Mouse (Mus musculus): ENCODE results near the gene Gga1. TPM values are rescaled to one million over a fixed set of nuclear protein-coding genes. Genes with fewer than 3 reads are reported as not detected.

The Gga1 gene
- polyA plus RNA-seq, 1 experiment from 2014 or later, result 26.3 TPM

DNA sequence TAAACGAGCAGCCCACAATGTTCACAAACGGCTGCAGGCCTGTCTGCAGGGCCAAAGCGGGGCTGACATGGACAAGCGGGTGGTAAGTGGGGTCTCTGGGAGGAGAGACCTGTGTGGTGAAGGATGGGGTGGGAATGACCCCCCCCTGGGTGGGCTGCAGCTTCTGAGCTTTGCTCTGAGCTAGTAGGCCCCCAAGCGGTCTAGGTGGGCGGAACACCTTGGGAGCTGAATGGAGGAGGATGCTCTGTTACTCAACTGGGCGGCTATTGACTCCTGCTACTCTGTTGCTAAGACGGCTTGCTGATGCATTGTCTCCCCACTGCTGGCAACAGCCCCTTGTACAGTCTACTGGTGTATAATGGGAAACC, 24.4 kb downstream of the Gga1 start:
- no peak overlapping the region for H3K27ac ChIP-seq (ENCODE audit: low read depth, low read length)
- H3K9me3 ChIP-seq (ENCODE audit: control insufficient read depth, low read length), result no peaks in the 10 kb centered on the region
- H3K36me3 ChIP-seq (ENCODE audit: control insufficient read depth, insufficient read depth, low read length), result no peaks in the 10 kb centered on the region
- no peak for ATAC-seq (ENCODE audit: low FRiP score)
- 37% methylated on average over 8 of the region's 8 CpGs for WGBS
- H3K4me2 ChIP-seq (replicated peaks; ENCODE audit: low read depth, low read length), result no peak overlapping the region; the same call in 1 of the 2 replicates
- DNase-seq (ENCODE audit: low spot score), result peak; percentile 37
- peak overlapping the region; percentile 46; the same call in 1 of the 2 replicates for H3K4me3 ChIP-seq (ENCODE audit: low read depth, low read length)
- peaks cover 8% of the 10 kb centered on the region; the same call in 1 of the 2 replicates for H3K4me1 ChIP-seq (replicated peaks; ENCODE audit: control insufficient read depth, insufficient read depth, low read length)
- H3K27me3 ChIP-seq (ENCODE audit: control insufficient read depth, insufficient read depth, low read length), result peaks cover 8% of the 10 kb centered on the region
- H3K9ac ChIP-seq (ENCODE audit: low read depth, low read length), result 0 out of 2 replicates have a peak overlapping the region, but pooled peaks have one; percentile 12

DNA sequence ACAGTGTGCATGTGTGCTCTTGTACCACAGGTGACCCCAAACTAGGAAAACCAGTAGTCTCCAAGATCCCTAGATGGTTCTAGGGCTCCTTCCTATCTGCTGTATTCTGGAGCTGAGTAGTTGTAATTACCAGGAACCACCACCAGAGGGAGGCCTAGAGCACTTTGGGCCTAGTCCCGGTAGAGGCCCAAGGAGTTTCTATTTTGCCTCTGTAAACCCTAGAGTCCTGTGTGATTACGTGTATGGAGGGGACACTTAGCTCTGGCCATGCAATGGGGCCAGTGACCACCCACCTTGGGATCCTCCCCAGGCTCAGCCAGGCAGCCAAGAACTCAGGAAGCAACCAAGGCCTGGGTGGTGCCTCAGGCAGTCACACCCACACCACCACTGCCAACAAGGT, 26.3 kb downstream of the Gga1 start:
- no peak overlapping the region for H3K4me3 ChIP-seq (ENCODE audit: low read depth, low read length)
- no peak overlapping the region for H3K4me2 ChIP-seq (replicated peaks; ENCODE audit: low read depth, low read length)
- H3K4me1 ChIP-seq (replicated peaks; ENCODE audit: control insufficient read depth, insufficient read depth, low read length), result peaks cover 8% of the 10 kb centered on the region; the same call in 1 of the 2 replicates
- H3K27me3 ChIP-seq (ENCODE audit: control insufficient read depth, insufficient read depth, low read length), result peaks cover 8% of the 10 kb centered on the region
- no peak overlapping the region for H3K27ac ChIP-seq (ENCODE audit: low read depth, low read length)
- no peak overlapping the region for H3K9ac ChIP-seq (ENCODE audit: low read depth, low read length)
- ATAC-seq (ENCODE audit: low FRiP score) (peak; percentile 33; the same call in 1 of the 2 replicates), DNase-seq (ENCODE audit: low spot score) (peak; percentile 91)
- 9% methylated on average over 2 of the region's 2 CpGs for whole genome bisulfite sequencing
- no peaks in the 10 kb centered on the region for H3K36me3 ChIP-seq (ENCODE audit: control insufficient read depth, insufficient read depth, low read length)
- H3K9me3 ChIP-seq (ENCODE audit: control insufficient read depth, low read length), result no peaks in the 10 kb centered on the region

DNA sequence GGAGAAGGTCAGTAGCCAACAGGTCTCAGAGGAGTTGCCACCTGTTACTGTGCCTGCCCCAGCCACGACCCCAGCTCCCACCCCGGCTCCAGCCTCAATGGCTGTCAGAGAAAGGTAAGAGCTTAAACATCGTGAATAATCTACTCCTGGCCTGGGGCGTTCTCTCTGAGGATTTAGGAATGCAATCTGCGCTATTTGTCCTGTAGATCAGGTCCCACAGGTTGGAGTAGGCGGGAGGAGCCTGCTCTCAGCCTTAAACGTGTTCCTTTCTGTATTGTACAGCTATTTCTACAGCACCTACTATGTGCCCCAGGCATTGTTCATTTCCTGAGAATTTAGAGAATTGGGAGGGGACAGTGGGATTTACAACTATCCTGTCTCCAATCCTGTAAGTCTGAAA, 31.4 kb downstream of the Gga1 start:
- ATAC-seq (ENCODE audit: low FRiP score), result no peak
- no peak overlapping the region for H3K4me2 ChIP-seq (replicated peaks; ENCODE audit: low read depth, low read length)

DNA sequence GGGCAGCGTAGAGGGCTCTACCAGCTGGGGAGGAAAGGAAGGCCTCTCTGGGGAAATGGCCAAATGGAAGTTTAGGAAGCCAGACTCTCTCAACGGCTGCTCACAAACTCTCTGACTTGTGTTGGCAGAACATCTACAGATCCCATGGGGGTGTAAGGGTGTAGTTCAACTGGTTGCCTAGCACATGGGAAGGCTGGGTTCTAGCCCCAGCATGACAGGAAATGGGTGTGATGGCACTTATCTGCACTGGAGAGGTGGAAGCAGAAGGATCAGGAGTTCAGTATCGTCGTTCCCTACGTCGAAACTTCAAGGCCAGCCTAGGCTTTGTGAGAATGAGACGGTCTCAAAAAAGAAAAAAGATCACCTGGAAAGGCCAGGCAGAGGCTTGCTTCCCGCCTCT, 32.0 kb downstream of the Gga1 start:
- H3K4me2 ChIP-seq (replicated peaks; ENCODE audit: low read depth, low read length), result no peak overlapping the region
- no peaks in the 10 kb centered on the region for H3K36me3 ChIP-seq (ENCODE audit: control insufficient read depth, insufficient read depth, low read length)
- no peak overlapping the region for H3K4me3 ChIP-seq (ENCODE audit: low read depth, low read length)
- 88% methylated on average over 8 of the region's 8 CpGs for WGBS
- H3K4me1 ChIP-seq (replicated peaks; ENCODE audit: control insufficient read depth, insufficient read depth, low read length), result no peaks in the 10 kb centered on the region; the same call in 1 of the 2 replicates
- ATAC-seq (ENCODE audit: low FRiP score) (no peak), DNase-seq (ENCODE audit: low spot score) (no peak)
- H3K9ac ChIP-seq (ENCODE audit: low read depth, low read length), result no peak overlapping the region
- no peaks in the 10 kb centered on the region for H3K27me3 ChIP-seq (ENCODE audit: control insufficient read depth, insufficient read depth, low read length)
- H3K9me3 ChIP-seq (ENCODE audit: control insufficient read depth, low read length), result no peaks in the 10 kb centered on the region
- no peak overlapping the region for H3K27ac ChIP-seq (ENCODE audit: low read depth, low read length)

More for the DNA sequence above, 31.4 kb downstream of the Gga1 start:
- H3K27ac ChIP-seq (ENCODE audit: low read depth, low read length), result no peak overlapping the region
- H3K4me3 ChIP-seq (ENCODE audit: low read depth, low read length), result no peak overlapping the region
- H3K36me3 ChIP-seq (ENCODE audit: control insufficient read depth, insufficient read depth, low read length), result no peaks in the 10 kb centered on the region
- H3K4me1 ChIP-seq (replicated peaks; ENCODE audit: control insufficient read depth, insufficient read depth, low read length), result no peaks in the 10 kb centered on the region; the same call in 1 of the 2 replicates
- no peak overlapping the region for H3K9ac ChIP-seq (ENCODE audit: low read depth, low read length)
- DNase-seq (ENCODE audit: low spot score), result no peak
- WGBS, result 88% methylated on average over 7 of the region's 7 CpGs
- no peaks in the 10 kb centered on the region for H3K9me3 ChIP-seq (ENCODE audit: control insufficient read depth, low read length)
- H3K27me3 ChIP-seq (ENCODE audit: control insufficient read depth, insufficient read depth, low read length), result no peaks in the 10 kb centered on the region

DNA sequence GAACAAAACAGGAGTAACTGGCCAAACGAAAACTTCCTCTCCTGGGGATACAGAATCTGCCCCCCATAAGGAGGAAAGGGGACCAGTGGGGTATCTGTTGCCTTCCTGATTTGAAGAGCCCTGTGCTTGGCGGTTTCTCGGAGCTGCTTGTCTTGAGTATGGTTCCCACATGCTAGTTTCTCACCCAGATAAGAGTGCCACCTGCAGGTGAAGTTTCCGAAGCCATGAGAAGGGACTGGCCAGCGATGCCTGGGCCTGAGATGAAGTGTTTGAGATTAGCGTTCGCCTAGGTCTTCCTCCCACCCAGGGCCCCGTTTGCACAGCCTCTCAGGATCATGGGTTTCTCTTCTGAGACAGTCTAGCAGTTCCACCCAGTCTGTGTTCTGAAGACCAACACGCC, 35.0 kb downstream of the Gga1 start:
- Histone ChIP-seq H3K27me3 (ENCODE audit: control insufficient read depth, insufficient read depth, low read length) (no peaks in the 10 kb centered on the region), H3K36me3 (ENCODE audit: control insufficient read depth, insufficient read depth, low read length) (no peaks in the 10 kb centered on the region), H3K4me1 (replicated peaks; ENCODE audit: control insufficient read depth, insufficient read depth, low read length) (peaks cover 16% of the 10 kb centered on the region), H3K27ac (ENCODE audit: low read depth, low read length) (no peak overlapping the region), H3K9ac (ENCODE audit: low read depth, low read length) (no peak overlapping the region), H3K9me3 (ENCODE audit: control insufficient read depth, low read length) (no peaks in the 10 kb centered on the region), H3K4me3 (ENCODE audit: low read depth, low read length) (no peak overlapping the region), H3K4me2 (replicated peaks; ENCODE audit: low read depth, low read length) (no peak overlapping the region)
- 44% methylated on average over 9 of the region's 9 CpGs for WGBS
- DNase-seq (ENCODE audit: low spot score) (peak; percentile 57), ATAC-seq (ENCODE audit: low FRiP score) (no peak)

DNA sequence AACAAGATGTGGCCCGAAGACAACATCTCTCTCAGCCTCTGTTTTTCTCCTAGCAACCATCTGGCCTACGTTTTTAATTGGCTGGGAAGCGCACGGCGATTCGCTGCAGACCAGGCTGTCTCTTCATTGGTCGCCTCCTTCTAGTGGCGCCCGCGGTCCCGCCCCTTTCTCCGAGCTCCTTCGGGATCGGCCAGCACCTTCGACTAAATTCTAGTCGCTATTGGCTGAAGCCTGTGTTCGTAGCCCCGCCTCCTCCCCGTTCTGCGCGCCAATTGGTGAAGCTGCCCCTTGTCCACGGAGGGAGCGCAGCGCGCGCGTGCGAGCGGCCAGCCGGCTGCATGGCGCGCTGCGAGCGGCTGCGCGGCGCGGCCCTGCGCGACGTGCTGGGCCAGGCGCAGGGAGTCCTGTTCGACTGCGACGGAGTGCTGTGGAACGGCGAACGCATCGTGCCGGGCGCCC, 36.7 kb downstream of the Gga1 start, which contains the start of gene Pdxp:
Pdxp (plus strand) TSS at position 288 of the 459 bp plus-strand sequence.
- Histone ChIP-seq H3K27ac (ENCODE audit: low read depth, low read length) (peak within 1 kb of the TSS; percentile 88), H3K9ac (ENCODE audit: low read depth, low read length) (peak within 1 kb of the TSS; percentile 82), H3K27me3 (ENCODE audit: control insufficient read depth, insufficient read depth, low read length) (no peaks in the 10 kb centered on the region), H3K9me3 (ENCODE audit: control insufficient read depth, low read length) (no peaks in the 10 kb centered on the region), H3K36me3 (ENCODE audit: control insufficient read depth, insufficient read depth, low read length) (no peaks in the 10 kb centered on the region), H3K4me1 (replicated peaks; ENCODE audit: control insufficient read depth, insufficient read depth, low read length) (peaks cover 16% of the 10 kb centered on the region), H3K4me2 (replicated peaks; ENCODE audit: low read depth, low read length) (peak within 1 kb of the TSS; percentile 99), H3K4me3 (ENCODE audit: low read depth, low read length) (peak within 1 kb of the TSS; percentile 76)
- peak; percentile 98 for DNase-seq (ENCODE audit: low spot score)
- peak; percentile 94 for ATAC-seq (ENCODE audit: low FRiP score)
- WGBS, result under 1% methylated on average over 50 of the region's 51 CpGs

DNA sequence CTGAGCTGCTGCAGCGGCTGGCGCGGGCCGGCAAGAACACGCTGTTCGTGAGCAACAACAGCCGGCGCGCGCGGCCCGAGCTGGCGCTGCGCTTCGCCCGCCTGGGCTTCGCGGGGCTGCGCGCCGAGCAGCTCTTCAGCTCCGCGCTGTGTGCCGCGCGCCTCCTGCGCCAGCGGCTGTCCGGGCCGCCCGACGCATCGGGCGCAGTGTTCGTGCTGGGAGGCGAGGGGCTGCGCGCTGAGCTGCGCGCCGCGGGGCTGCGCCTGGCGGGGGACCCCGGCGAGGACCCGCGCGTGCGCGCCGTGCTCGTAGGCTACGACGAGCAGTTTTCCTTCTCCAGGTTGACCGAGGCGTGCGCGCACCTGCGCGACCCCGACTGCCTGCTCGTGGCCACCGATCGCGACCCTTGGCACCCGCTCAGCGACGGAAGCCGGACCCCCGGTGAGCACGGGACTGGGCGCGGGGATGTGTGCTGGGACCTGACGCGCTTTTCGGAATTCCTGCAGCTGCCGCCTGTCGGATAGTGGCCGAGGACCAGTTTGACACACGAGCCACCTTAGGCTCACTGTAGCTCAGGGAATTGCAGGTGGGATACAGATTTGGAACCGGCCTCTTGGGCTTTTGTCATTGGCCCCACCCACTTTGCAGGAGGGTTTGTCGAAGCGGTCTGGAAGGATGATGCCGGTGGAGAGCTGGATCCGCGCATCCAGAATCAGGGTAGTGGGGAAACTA, 37.3 kb downstream of the Gga1 start:
- under 1% methylated on average over 56 of the region's 87 CpGs for WGBS
- ATAC-seq (ENCODE audit: low FRiP score), result peak; percentile 72

DNA sequence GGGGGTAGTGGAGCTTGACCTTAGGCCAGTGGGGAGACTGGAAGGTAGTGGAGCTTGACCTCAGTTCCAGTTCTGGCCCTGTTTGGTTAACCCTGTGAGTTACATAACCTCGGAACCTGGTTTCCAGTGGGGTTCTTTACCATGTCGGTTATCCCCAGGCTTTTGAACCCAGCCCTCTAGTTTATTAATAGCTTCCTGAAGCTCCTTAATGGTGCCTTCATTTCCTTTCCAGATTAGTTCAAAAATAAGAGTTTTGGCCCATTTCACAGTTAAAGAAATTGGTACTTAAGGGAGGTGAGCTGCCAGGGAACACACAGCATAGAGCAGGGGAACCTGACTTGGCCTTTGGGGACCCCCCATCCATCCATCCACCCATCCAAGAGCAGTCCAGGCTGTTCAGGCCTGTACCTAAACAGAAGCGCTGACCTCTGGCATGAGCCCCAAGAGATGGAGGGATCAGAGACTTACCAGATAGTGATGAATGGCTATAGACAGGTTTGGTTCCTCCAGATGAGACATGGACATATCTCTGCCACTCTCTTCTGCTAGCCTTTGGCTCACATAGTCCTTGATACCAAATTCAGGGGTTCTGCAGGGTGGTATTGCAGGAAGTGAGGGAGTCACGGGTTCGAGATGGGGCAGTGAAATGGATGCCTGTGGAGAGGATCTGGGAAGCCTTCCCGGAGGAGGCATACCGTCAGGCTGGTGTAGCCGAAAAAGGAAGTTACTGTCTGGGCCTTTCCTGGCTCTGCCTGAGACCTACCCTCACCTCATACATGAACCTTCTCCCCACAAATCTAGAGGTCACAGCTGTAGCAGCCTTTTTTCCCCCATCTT, 38.1 kb downstream of the Gga1 start:
- H3K4me2 ChIP-seq (replicated peaks; ENCODE audit: low read depth, low read length), result peak overlapping the region; percentile 99
- peaks cover 16% of the 10 kb centered on the region for H3K4me1 ChIP-seq (replicated peaks; ENCODE audit: control insufficient read depth, insufficient read depth, low read length)
- peak; percentile 19 for DNase-seq (ENCODE audit: low spot score)
- H3K36me3 ChIP-seq (ENCODE audit: control insufficient read depth, insufficient read depth, low read length), result no peaks in the 10 kb centered on the region
- 43% methylated on average over 8 of the region's 8 CpGs for WGBS
- no peak overlapping the region for H3K27ac ChIP-seq (ENCODE audit: low read depth, low read length)
- H3K4me3 ChIP-seq (ENCODE audit: low read depth, low read length), result peak overlapping the region; percentile 76
- no peaks in the 10 kb centered on the region for H3K27me3 ChIP-seq (ENCODE audit: control insufficient read depth, insufficient read depth, low read length)
- no peak for ATAC-seq (ENCODE audit: low FRiP score)
- no peaks in the 10 kb centered on the region for H3K9me3 ChIP-seq (ENCODE audit: control insufficient read depth, low read length)
- peak overlapping the region; percentile 82 for H3K9ac ChIP-seq (ENCODE audit: low read depth, low read length)

More for the DNA sequence above, 37.3 kb downstream of the Gga1 start:
- Histone ChIP-seq H3K27me3 (ENCODE audit: control insufficient read depth, insufficient read depth, low read length) (no peaks in the 10 kb centered on the region), H3K4me3 (ENCODE audit: low read depth, low read length) (peak overlapping the region; percentile 76), H3K9me3 (ENCODE audit: control insufficient read depth, low read length) (no peaks in the 10 kb centered on the region), H3K9ac (ENCODE audit: low read depth, low read length) (peak overlapping the region; percentile 82), H3K4me2 (replicated peaks; ENCODE audit: low read depth, low read length) (peak overlapping the region; percentile 99), H3K36me3 (ENCODE audit: control insufficient read depth, insufficient read depth, low read length) (no peaks in the 10 kb centered on the region), H3K27ac (ENCODE audit: low read depth, low read length) (peak overlapping the region; percentile 88), H3K4me1 (replicated peaks; ENCODE audit: control insufficient read depth, insufficient read depth, low read length) (peaks cover 16% of the 10 kb centered on the region)
- DNase-seq (ENCODE audit: low spot score), result no peak

Data from hindbrain, embryonic 11.5 days (tissue).